Mouse (Mus musculus): ENCODE data around the gene Icosl. TPM values are rescaled to one million over a fixed set of nuclear protein-coding genes. Genes with fewer than 3 reads are reported as not detected.

Icosl gene
- polyA plus RNA-seq, 1 experiment from 2014 or later = 5.9 TPM

DNA sequence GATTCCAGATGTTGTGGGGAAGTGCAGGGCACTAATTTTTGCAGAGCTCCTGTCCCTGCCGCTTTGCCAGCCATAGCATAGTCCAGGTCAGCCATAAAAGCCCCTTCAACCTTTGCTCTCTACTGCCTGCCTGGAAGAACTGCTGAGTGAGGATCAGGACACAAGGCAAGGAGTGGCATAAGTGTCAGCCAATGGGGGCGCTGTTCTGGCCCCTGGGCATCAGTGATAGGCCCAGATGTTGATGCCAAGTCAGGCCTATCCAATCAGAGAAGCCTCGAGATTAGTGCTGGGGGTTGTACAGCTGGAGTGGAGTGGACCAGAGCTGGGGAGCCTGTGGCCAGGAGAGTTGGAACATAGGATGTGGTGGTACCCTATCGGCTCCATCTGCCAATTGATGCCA lies 1.9 kb upstream of the Icosl start:
- H3K4me3 ChIP-seq (ENCODE audit: low read length) = no peak overlapping the region
- H3K9ac ChIP-seq (ENCODE audit: low read depth, low read length) = no peak overlapping the region
- ATAC-seq = peak; percentile 53
- H3K4me1 ChIP-seq (ENCODE audit: control insufficient read depth, insufficient read depth, low read length) = peaks cover 6% of the 10 kb centered on the region; the same call in 1 of the 2 replicates
- no peaks in the 10 kb centered on the region for H3K27me3 ChIP-seq (replicated peaks; ENCODE audit: control insufficient read depth, insufficient read depth, low read length)
- H3K9me3 ChIP-seq (ENCODE audit: control insufficient read depth, low read length) = no peaks in the 10 kb centered on the region
- 0 out of 2 replicates have a peak overlapping the region, but pooled peaks have one; percentile 9 for H3K27ac ChIP-seq (ENCODE audit: low read length)
- 29% methylated on average over 4 of the region's 4 CpGs for WGBS
- no peak overlapping the region for H3K4me2 ChIP-seq (ENCODE audit: low read depth, low read length)
- no peaks in the 10 kb centered on the region for H3K36me3 ChIP-seq (ENCODE audit: control insufficient read depth, insufficient read depth, low read length)

DNA sequence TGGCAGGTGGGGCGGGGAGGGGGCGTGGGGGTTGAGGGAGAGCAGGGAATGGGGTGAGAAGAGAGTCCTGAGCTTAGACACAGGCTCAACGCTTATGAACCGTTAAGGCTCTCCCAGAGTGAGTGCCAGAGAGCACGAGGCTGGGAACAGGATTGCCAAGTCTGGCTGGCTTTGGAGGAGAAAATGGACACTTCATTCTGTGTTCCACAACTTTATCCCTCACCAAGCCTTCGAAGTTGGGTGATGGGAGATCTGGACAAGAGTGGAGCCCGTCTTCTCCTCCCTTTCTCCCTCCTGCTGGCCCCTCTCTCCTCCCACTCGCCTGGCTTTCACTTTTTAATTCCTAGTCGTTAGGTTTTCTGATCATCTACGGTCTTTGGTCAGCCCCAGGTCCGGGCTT lies 561 bp upstream of the Icosl start:
- H3K36me3 ChIP-seq (ENCODE audit: control insufficient read depth, insufficient read depth, low read length) = no peaks in the 10 kb centered on the region
- H3K9ac ChIP-seq (ENCODE audit: low read depth, low read length) = peak overlapping the region; percentile 82
- ATAC-seq = no peak
- no peak overlapping the region for H3K27ac ChIP-seq (ENCODE audit: low read length)
- H3K4me3 ChIP-seq (ENCODE audit: low read length) = peak overlapping the region; percentile 82
- H3K27me3 ChIP-seq (replicated peaks; ENCODE audit: control insufficient read depth, insufficient read depth, low read length) = no peaks in the 10 kb centered on the region
- 24% methylated on average over 11 of the region's 11 CpGs for whole genome bisulfite sequencing
- H3K4me1 ChIP-seq (ENCODE audit: control insufficient read depth, insufficient read depth, low read length) = peaks cover 6% of the 10 kb centered on the region; the same call in 1 of the 2 replicates
- H3K4me2 ChIP-seq (ENCODE audit: low read depth, low read length) = peak overlapping the region; percentile 98
- no peaks in the 10 kb centered on the region for H3K9me3 ChIP-seq (ENCODE audit: control insufficient read depth, low read length)

DNA sequence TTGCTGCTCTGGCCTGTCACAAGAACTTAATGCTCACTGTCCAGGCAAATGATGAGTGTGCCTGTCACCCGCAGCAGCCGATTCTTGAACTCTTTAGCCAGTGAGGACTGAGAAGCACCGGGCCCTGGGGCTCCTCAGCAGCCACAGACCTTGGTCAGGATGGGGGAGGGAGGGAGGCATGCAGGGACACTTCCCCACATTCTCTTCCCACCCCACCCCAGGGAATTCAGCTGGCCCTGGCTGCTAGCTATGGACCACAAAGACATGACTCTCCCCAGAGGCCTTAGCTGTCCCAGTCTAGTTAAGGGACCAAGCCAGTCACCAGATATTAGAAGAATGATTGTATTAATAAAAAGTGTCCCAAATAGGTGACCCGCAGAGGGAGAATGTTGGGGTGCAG lies 5.0 kb downstream of the Icosl start:
- WGBS = 70% methylated on average over 4 of the region's 4 CpGs
- Histone ChIP-seq H3K27me3 (replicated peaks; ENCODE audit: control insufficient read depth, insufficient read depth, low read length) (no peaks in the 10 kb centered on the region), H3K4me3 (ENCODE audit: low read length) (no peak overlapping the region), H3K4me1 (ENCODE audit: control insufficient read depth, insufficient read depth, low read length) (0 out of 2 replicates have a peak, but pooled peaks cover 2% of the 10 kb centered on the region), H3K4me2 (ENCODE audit: low read depth, low read length) (no peak overlapping the region), H3K9me3 (ENCODE audit: control insufficient read depth, low read length) (0 out of 2 replicates have a peak, but pooled peaks cover 4% of the 10 kb centered on the region), H3K27ac (ENCODE audit: low read length) (no peak overlapping the region), H3K9ac (ENCODE audit: low read depth, low read length) (no peak overlapping the region), H3K36me3 (ENCODE audit: control insufficient read depth, insufficient read depth, low read length) (peaks cover 3% of the 10 kb centered on the region; the same call in 1 of the 2 replicates)
- no peak for ATAC-seq

DNA sequence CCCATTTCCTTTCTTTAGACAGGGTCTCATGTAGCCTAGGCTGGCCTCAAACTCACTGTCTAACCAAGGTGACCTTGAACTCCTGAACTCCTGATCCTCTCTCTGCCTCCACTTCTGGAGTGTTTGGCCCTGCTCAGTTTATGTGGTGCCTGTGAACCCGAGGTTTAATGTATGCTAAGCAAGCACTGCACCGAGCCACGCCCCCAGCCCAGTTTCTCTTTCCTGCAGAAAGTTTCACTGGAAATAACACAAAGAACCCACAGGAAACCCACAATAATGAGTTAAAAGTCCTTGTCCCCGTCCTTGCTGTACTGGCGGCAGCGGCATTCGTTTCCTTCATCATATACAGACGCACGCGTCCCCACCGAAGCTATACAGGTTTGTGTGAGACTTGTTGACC lies 5.9 kb downstream of the Icosl start:
- no peaks in the 10 kb centered on the region for H3K27me3 ChIP-seq (replicated peaks; ENCODE audit: control insufficient read depth, insufficient read depth, low read length)
- no peak overlapping the region for H3K4me2 ChIP-seq (ENCODE audit: low read depth, low read length)
- H3K4me1 ChIP-seq (ENCODE audit: control insufficient read depth, insufficient read depth, low read length) = 0 out of 2 replicates have a peak, but pooled peaks cover under 1% of the 10 kb centered on the region
- H3K4me3 ChIP-seq (ENCODE audit: low read length) = no peak overlapping the region
- 0 out of 2 replicates have a peak, but pooled peaks cover 4% of the 10 kb centered on the region for H3K9me3 ChIP-seq (ENCODE audit: control insufficient read depth, low read length)
- 79% methylated on average over 11 of the region's 11 CpGs for WGBS
- ATAC-seq = no peak
- no peak overlapping the region for H3K9ac ChIP-seq (ENCODE audit: low read depth, low read length)
- H3K36me3 ChIP-seq (ENCODE audit: control insufficient read depth, insufficient read depth, low read length) = peaks cover 3% of the 10 kb centered on the region; the same call in 1 of the 2 replicates
- H3K27ac ChIP-seq (ENCODE audit: low read length) = no peak overlapping the region

DNA sequence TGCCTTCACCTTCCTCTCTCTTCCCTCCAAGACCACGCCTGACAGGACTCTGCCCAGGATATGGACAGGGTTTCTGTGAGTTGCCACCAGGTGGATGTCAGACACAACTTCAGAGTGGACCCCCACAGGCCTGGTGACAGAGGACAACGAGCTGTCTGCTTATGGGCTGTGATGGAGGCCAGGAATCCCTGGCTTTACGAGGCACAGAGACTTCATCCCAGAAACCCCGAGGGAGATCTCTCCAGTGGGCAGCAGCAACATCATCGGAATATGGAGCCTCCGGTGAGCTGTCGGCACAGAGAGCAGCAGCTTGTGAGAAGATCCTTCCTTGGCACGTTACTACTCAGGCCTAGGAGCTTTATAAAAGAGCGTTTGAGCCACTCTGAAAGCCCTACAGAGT lies 8.8 kb downstream of the Icosl start:
- peaks cover 3% of the 10 kb centered on the region; the same call in 1 of the 2 replicates for H3K36me3 ChIP-seq (ENCODE audit: control insufficient read depth, insufficient read depth, low read length)
- H3K4me2 ChIP-seq (ENCODE audit: low read depth, low read length) = no peak overlapping the region
- H3K27me3 ChIP-seq (replicated peaks; ENCODE audit: control insufficient read depth, insufficient read depth, low read length) = no peaks in the 10 kb centered on the region
- no peak overlapping the region for H3K9ac ChIP-seq (ENCODE audit: low read depth, low read length)
- H3K9me3 ChIP-seq (ENCODE audit: control insufficient read depth, low read length) = 0 out of 2 replicates have a peak, but pooled peaks cover 4% of the 10 kb centered on the region
- H3K4me1 ChIP-seq (ENCODE audit: control insufficient read depth, insufficient read depth, low read length) = no peaks in the 10 kb centered on the region
- H3K4me3 ChIP-seq (ENCODE audit: low read length) = no peak overlapping the region
- no peak overlapping the region for H3K27ac ChIP-seq (ENCODE audit: low read length)
- WGBS = 78% methylated on average over 9 of the region's 9 CpGs
- no peak for ATAC-seq

DNA sequence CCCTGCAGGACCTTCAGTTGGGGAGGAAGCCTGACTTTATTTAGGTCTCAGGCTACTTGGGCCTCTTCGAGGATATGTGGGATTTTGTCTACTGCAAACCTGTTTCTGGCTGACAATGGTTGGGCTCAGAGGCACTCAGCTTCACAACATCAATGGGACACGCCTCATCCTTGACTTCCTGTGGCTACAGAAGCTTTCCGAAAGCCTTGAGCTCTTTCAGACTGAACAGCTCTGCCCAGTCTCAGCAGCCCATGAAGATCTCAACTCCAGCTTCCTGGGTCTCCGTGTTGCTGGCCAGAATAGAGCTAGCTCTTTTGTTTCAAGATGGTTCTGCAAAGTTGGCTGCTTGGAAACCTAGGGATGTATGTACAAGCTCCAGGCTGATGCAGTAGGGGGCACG lies 9.2 kb downstream of the Icosl start:
- Histone ChIP-seq H3K4me3 (ENCODE audit: low read length) (no peak overlapping the region), H3K27ac (ENCODE audit: low read length) (no peak overlapping the region), H3K4me2 (ENCODE audit: low read depth, low read length) (no peak overlapping the region), H3K4me1 (ENCODE audit: control insufficient read depth, insufficient read depth, low read length) (no peaks in the 10 kb centered on the region), H3K27me3 (replicated peaks; ENCODE audit: control insufficient read depth, insufficient read depth, low read length) (no peaks in the 10 kb centered on the region), H3K9me3 (ENCODE audit: control insufficient read depth, low read length) (0 out of 2 replicates have a peak, but pooled peaks cover 4% of the 10 kb centered on the region), H3K9ac (ENCODE audit: low read depth, low read length) (no peak overlapping the region), H3K36me3 (ENCODE audit: control insufficient read depth, insufficient read depth, low read length) (peaks cover 3% of the 10 kb centered on the region; the same call in 1 of the 2 replicates)
- WGBS = 79% methylated on average over 5 of the region's 5 CpGs
- ATAC-seq = no peak

GRCm38 (mm10) chr10:78079955-78080591 lies 11.0 kb downstream of the Icosl start:
- no peak overlapping the region for H3K4me2 ChIP-seq (ENCODE audit: low read depth, low read length)
- H3K27me3 ChIP-seq (replicated peaks; ENCODE audit: control insufficient read depth, insufficient read depth, low read length) = no peaks in the 10 kb centered on the region
- WGBS = 83% methylated on average over 4 of the region's 4 CpGs
- H3K4me3 ChIP-seq (ENCODE audit: low read length) = no peak overlapping the region
- H3K27ac ChIP-seq (ENCODE audit: low read length) = no peak overlapping the region
- H3K9me3 ChIP-seq (ENCODE audit: control insufficient read depth, low read length) = 0 out of 2 replicates have a peak, but pooled peaks cover 4% of the 10 kb centered on the region
- H3K9ac ChIP-seq (ENCODE audit: low read depth, low read length) = no peak overlapping the region
- no peaks in the 10 kb centered on the region for H3K4me1 ChIP-seq (ENCODE audit: control insufficient read depth, insufficient read depth, low read length)
- ATAC-seq = no peak
- H3K36me3 ChIP-seq (ENCODE audit: control insufficient read depth, insufficient read depth, low read length) = peaks cover 3% of the 10 kb centered on the region; the same call in 1 of the 2 replicates

DNA sequence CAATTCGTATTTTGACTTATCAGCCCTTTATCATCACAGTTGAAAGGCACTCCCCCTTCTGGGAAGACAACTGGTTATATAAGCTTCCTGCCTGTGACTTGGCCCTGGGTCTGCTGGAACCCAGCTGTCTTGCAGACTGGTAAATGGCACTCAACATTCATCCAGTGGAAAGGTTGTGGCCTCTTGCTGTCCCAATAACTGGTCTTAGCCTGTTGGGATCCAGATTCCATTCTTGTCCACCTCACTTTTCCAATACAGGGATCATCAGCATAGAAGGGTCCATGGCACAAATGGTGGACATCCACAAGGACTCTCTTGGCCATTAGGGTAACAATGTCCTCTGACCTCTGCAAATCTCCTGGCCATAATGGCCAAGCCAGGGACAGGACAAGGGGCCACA lies 15.0 kb downstream of the Icosl start:
- Histone ChIP-seq H3K9ac (ENCODE audit: low read depth, low read length) (no peak overlapping the region), H3K36me3 (ENCODE audit: control insufficient read depth, insufficient read depth, low read length) (no peaks in the 10 kb centered on the region), H3K27me3 (replicated peaks; ENCODE audit: control insufficient read depth, insufficient read depth, low read length) (no peaks in the 10 kb centered on the region), H3K4me2 (ENCODE audit: low read depth, low read length) (no peak overlapping the region), H3K9me3 (ENCODE audit: control insufficient read depth, low read length) (no peaks in the 10 kb centered on the region), H3K4me3 (ENCODE audit: low read length) (no peak overlapping the region), H3K27ac (ENCODE audit: low read length) (no peak overlapping the region), H3K4me1 (ENCODE audit: control insufficient read depth, insufficient read depth, low read length) (no peaks in the 10 kb centered on the region)
- WGBS = 64% methylated on average over 1 of the region's 1 CpGs
- ATAC-seq = no peak

DNA sequence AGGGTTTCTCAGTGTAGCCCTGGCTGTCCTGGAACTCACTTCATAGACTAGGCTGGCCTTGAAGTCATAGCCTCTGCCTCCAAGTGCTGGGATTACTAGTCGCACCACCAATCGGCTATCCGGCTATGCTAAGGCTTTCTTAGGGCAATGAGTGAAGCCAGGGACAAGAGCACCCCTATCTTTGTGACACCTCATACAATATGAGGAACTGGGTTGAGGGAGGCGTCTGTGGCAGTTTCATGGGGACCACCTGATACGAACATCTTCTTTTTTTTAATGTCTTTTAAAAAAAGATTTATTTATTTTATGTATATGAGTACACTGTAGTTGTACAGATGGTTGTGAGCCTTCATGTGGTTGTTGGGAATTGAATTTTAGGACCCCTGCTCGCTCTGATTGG lies 16.6 kb downstream of the Icosl start:
- no peaks in the 10 kb centered on the region for H3K27me3 ChIP-seq (replicated peaks; ENCODE audit: control insufficient read depth, insufficient read depth, low read length)
- no peaks in the 10 kb centered on the region for H3K9me3 ChIP-seq (ENCODE audit: control insufficient read depth, low read length)
- WGBS = 91% methylated on average over 6 of the region's 6 CpGs
- no peaks in the 10 kb centered on the region for H3K36me3 ChIP-seq (ENCODE audit: control insufficient read depth, insufficient read depth, low read length)
- no peak overlapping the region for H3K4me3 ChIP-seq (ENCODE audit: low read length)
- no peak for ATAC-seq
- H3K9ac ChIP-seq (ENCODE audit: low read depth, low read length) = no peak overlapping the region
- peaks cover 8% of the 10 kb centered on the region; the same call in 1 of the 2 replicates for H3K4me1 ChIP-seq (ENCODE audit: control insufficient read depth, insufficient read depth, low read length)
- H3K27ac ChIP-seq (ENCODE audit: low read length) = no peak overlapping the region
- H3K4me2 ChIP-seq (ENCODE audit: low read depth, low read length) = no peak overlapping the region

Data from intestine, embryonic 16.5 days (tissue).